Mouse (Mus musculus) limb, embryonic 11.5 days (tissue): ENCODE measurements at regions not wholly inside any gene's neighbourhood (a gene's known extent, or its start where the extent isn't known, plus 50 kb on each side); places are given as distances from the start of the nearest gene placed in this dataset.

Experiments used
- ATAC-seq: fragments of 200-750 bp; cut with Nextera tagmentation; 2 replicates; pipeline ENCODE4 v1.8.0; 2017; ENCODE audit warnings: low read depth; ENCODE audit not compliant: insufficient number of reproducible peaks, low FRiP score, low TSS enrichment
- DNase-seq: peaks from one replicate; pipeline ENCODE4 v3.0.0-alpha.2; 2015; ENCODE audit warnings: low spot score
- H3K27ac ChIP-seq: fragments of 300-500 bp; sonication (generic); replicated peaks from 2 replicates; pipeline ENCODE4 v1.5.1; 2014; ENCODE audit warnings: low read depth, mild to moderate bottlenecking, low read length
- H3K27me3 ChIP-seq: fragments of 300-500 bp; sonication (generic); 2 replicates; pipeline ENCODE4 v1.6.1; 2014; ENCODE audit warnings: mild to moderate bottlenecking, low read length, mixed read lengths; ENCODE audit not compliant: control insufficient read depth, insufficient read depth
- H3K36me3 ChIP-seq: fragments of 300-500 bp; sonication (generic); 2 replicates; pipeline ENCODE4 v1.6.1; 2014; ENCODE audit warnings: mild to moderate bottlenecking, low read length, moderate library complexity, mixed read lengths; ENCODE audit not compliant: control insufficient read depth, insufficient read depth
- H3K4me1 ChIP-seq: fragments of 300-500 bp; sonication (generic); 2 replicates; pipeline ENCODE4 v1.6.1; 2014; ENCODE audit warnings: low read length, mixed read lengths; ENCODE audit not compliant: control insufficient read depth, insufficient read depth
- H3K4me2 ChIP-seq: fragments of 300-500 bp; sonication (generic); 2 replicates; pipeline ENCODE4 v1.6.1; 2014; ENCODE audit warnings: low read depth, mild to moderate bottlenecking, moderate library complexity; ENCODE audit not compliant: severe bottlenecking
- H3K4me3 ChIP-seq: fragments of 300-500 bp; sonication (generic); 2 replicates; pipeline ENCODE4 v1.5.1; 2014; ENCODE audit warnings: low read depth, low read length
- H3K9ac ChIP-seq: fragments of 300-500 bp; sonication (generic); 2 replicates; pipeline ENCODE4 v1.6.1; 2014; ENCODE audit warnings: mild to moderate bottlenecking, low read length
- H3K9me3 ChIP-seq: fragments of 300-500 bp; sonication (generic); 2 replicates; pipeline ENCODE4 v1.6.1; 2016; ENCODE audit warnings: low read length; ENCODE audit not compliant: control insufficient read depth
- WGBS: fragments of 180-500 bp; shearing (Covaris S2); extraction: QIAGEN DNeasy Blood & Tissue Kit; methylation state at CpG from one replicate; pipeline ENCODE4 v1.1.7; 2014; 5-methylcytosine and 5-hydroxymethylcytosine counted together

DNA sequence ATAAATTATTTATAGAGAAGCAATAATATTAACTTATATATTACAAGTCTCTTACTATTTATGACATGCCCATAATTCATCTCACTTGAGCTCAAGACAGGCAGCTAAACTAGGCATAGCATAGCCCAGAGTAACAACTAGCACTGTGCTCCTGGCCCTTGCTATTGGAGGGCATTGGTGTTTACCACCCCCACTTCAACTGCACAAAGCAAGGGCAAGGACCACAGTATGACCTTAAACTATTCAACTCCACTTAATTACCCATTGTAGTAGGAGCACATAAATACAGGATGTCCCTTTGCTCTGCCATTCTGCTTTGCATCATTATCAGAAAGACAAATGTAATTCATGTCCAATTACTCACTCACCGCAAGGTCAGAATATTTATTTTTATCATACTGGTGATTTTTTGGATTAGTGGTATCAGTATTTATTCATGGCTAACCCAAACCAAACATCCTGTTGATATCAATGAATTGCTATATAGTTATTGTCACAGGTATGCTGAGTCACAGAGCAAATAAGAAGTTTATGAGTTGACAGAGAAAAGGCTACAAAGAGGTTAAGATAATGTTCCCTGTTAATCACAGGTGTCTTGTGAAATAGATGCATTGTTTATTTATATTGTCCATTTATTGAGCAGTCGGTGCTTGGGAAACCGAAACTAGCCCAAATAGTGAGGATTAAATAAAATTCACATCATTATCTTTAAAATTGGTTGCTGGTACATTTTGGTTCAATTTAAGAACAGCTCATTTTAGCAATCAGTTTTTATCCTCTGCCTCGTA is 523.4 kb upstream of the A1bg start:
- Histone ChIP-seq H3K4me3 (no peak overlapping the region), H3K4me2 (no peak overlapping the region), H3K9me3 (no peaks in the 10 kb centered on the region), H3K27me3 (no peaks in the 10 kb centered on the region), H3K4me1 (no peaks in the 10 kb centered on the region), H3K36me3 (no peaks in the 10 kb centered on the region), H3K27ac (no peak overlapping the region), H3K9ac (no peak overlapping the region)
- ATAC-seq (no peak), DNase-seq (no peak)
- WGBS, result 88% methylated on average over 4 of the region's 4 CpGs

DNA sequence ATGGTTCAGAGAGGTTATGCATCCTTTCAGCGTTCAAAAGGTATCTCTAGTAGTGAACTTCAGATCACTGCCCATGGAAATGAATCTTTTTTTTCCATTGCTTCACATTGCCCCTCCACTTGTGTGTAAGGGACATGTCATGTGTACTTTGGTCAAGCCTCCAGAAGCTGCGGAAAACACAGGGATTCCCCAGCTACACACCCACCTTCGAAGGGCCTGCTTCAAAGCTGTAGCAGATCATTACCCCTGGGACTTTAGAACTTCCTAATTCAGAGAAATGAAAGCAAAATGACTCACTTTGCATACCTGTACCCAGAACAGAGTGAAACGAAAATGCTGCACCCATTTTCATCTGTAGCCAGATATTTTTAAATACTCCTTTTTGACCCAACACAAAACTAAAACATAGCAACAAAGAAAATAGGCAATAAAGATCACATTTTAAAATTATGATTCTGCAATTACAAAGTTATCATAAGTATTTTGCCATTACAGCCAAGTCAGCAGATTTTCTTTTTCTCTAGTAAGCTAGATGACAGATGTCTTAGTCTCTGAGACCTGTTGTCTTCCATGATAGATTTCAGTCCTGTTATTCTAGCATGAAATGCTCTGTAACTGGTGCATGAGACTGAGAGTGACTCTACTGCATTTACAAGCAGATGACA is 519.1 kb upstream of the A1bg start:
- no peak for DNase-seq
- no peaks in the 10 kb centered on the region for H3K9me3 ChIP-seq
- no peak overlapping the region for H3K9ac ChIP-seq
- H3K27ac ChIP-seq, result no peak overlapping the region
- H3K36me3 ChIP-seq, result no peaks in the 10 kb centered on the region
- no peak overlapping the region for H3K4me2 ChIP-seq
- no peak for ATAC-seq
- H3K27me3 ChIP-seq, result no peaks in the 10 kb centered on the region
- H3K4me3 ChIP-seq, result no peak overlapping the region
- H3K4me1 ChIP-seq, result no peaks in the 10 kb centered on the region
- WGBS, result 84% methylated on average over 4 of the region's 4 CpGs

DNA sequence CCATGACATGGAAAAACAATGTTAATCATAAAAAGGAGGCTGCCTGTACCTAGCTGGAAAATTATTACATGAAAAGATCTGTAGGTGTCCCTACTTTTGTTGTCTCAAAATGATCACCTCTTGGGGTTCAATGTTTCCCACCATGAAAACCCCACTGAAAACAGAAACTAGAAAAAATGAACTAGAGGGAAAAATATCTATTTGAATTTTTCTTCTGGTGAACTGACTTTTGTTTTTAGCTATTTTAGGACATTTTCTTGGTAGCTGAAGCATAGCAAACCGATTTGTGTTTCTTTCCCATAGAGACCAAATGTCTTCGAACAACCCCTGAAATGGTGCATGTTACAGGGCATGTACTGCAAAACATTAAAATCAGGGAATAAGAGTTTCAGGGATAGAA is 518.2 kb upstream of the A1bg start:
- Histone ChIP-seq H3K4me2 (no peak overlapping the region), H3K4me3 (no peak overlapping the region), H3K36me3 (no peaks in the 10 kb centered on the region), H3K27ac (no peak overlapping the region), H3K4me1 (no peaks in the 10 kb centered on the region), H3K9me3 (no peaks in the 10 kb centered on the region), H3K27me3 (no peaks in the 10 kb centered on the region), H3K9ac (no peak overlapping the region)
- DNase-seq (no peak), ATAC-seq (no peak)
- 85% methylated on average over 2 of the region's 2 CpGs for WGBS

DNA sequence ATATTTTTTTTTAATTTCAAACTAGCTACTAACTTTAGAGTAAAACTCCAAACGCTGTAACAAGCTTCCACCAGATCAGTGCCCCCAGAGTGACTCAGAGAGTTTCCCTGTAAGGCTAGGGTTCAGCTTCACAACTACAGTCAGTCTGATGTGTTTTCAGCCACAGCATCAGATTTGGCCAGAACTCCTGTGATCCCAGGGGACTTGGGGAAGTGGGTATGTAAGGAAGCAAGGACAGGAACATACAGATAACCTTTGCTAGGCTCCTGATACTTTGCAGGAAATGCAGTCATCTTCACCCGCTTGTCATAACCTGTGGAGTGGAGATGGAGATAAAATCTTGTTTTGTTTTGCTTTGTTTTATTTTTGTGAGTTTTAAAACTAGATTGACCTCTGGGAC is 517.5 kb upstream of the A1bg start:
- ATAC-seq (no peak), DNase-seq (no peak)
- Histone ChIP-seq H3K4me1 (no peaks in the 10 kb centered on the region), H3K36me3 (no peaks in the 10 kb centered on the region), H3K9me3 (no peaks in the 10 kb centered on the region), H3K9ac (no peak overlapping the region), H3K27me3 (no peaks in the 10 kb centered on the region), H3K27ac (no peak overlapping the region), H3K4me2 (no peak overlapping the region), H3K4me3 (no peak overlapping the region)
- 79% methylated on average over 2 of the region's 2 CpGs for WGBS

DNA sequence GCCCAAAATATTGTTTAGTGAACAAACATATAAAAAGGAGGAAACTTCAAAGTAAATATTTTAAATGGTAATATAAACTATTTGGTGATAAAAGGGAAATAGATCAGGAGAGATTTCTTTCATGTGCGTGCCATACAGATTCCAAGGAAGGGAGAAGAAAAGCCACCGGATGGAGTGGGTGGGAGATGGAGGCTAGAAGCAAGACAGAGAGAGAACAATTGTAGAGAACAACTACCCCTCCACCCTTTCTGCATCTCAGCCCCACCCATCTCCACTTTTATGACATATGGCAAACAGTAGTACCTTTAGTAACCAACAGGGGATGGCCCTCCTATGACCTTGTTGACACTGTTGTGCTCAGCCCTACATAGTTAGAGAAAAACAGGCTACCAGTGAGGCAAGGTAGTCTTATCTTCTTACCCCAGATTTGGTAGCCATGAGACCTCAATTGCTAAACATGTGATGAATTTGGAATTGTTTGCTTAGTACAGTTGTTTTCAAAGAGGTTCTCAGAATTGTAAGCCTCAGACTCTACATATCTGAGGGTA is 516.9 kb upstream of the A1bg start:
- Histone ChIP-seq H3K27me3 (no peaks in the 10 kb centered on the region), H3K9me3 (no peaks in the 10 kb centered on the region), H3K27ac (no peak overlapping the region), H3K36me3 (no peaks in the 10 kb centered on the region), H3K9ac (no peak overlapping the region), H3K4me3 (no peak overlapping the region), H3K4me2 (no peak overlapping the region), H3K4me1 (no peaks in the 10 kb centered on the region)
- WGBS, result 92% methylated on average over 2 of the region's 2 CpGs
- no peak for DNase-seq
- no peak for ATAC-seq

DNA sequence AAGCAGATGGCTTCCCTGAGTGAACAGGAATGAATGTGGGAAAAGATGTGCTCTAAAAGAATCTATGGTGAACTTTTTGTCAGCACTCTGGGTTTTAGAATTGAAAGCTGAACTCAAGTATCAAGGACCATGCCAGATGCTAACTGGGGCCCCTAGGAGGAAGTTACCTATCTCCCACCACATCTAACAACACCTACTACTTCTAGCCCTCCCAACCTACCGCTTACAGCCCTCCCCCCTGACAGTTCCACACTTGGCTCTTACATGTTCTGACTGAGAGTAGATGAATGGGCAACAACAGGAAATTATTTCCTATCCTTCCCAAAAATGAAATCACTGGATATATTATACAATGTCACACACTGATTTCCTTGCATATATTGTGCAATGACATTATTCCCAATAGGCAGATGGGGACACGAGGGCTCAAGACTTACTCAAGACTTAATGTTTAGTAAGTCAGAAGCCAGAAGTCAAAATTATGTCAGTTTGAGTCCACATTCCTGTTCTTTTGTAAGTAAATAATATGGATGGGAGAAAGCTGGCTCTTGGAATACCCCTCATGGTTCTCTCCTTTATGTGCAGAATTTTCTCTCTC is 506.1 kb upstream of the A1bg start:
- H3K9ac ChIP-seq, result no peak overlapping the region
- H3K36me3 ChIP-seq, result no peaks in the 10 kb centered on the region
- no peaks in the 10 kb centered on the region for H3K4me1 ChIP-seq
- no peaks in the 10 kb centered on the region for H3K27me3 ChIP-seq
- WGBS, result 85% methylated on average over 2 of the region's 2 CpGs
- no peak overlapping the region for H3K4me3 ChIP-seq
- no peak overlapping the region for H3K4me2 ChIP-seq
- no peak overlapping the region for H3K27ac ChIP-seq
- ATAC-seq (no peak), DNase-seq (no peak)
- H3K9me3 ChIP-seq, result no peaks in the 10 kb centered on the region

DNA sequence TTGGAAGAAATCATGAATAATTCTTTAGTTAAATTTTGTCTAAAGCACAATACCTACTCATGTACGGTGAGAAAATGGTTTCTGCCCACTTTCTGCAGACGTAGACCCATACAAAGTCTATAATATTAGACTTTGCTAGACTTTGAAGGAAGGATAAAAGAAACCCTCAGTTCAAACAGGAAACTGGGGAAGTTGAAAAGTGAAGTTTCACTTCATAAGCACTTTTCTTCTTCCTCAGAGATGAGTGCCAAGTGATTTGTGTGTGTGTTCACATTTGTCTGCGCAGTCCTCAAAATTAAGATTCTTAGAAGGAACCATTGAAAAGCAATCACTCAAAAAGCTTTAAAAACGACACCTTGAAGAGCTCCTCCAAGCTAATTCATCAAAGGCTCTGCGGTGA is 500.2 kb upstream of the A1bg start:
- no peak overlapping the region for H3K4me3 ChIP-seq
- no peak overlapping the region for H3K9ac ChIP-seq
- H3K36me3 ChIP-seq, result no peaks in the 10 kb centered on the region
- H3K27ac ChIP-seq, result no peak overlapping the region
- H3K9me3 ChIP-seq, result no peaks in the 10 kb centered on the region
- ATAC-seq, result no peak
- DNase-seq, result no peak
- H3K4me1 ChIP-seq, result no peaks in the 10 kb centered on the region
- WGBS, result 54% methylated on average over 5 of the region's 5 CpGs
- H3K4me2 ChIP-seq, result no peak overlapping the region
- no peaks in the 10 kb centered on the region for H3K27me3 ChIP-seq

DNA sequence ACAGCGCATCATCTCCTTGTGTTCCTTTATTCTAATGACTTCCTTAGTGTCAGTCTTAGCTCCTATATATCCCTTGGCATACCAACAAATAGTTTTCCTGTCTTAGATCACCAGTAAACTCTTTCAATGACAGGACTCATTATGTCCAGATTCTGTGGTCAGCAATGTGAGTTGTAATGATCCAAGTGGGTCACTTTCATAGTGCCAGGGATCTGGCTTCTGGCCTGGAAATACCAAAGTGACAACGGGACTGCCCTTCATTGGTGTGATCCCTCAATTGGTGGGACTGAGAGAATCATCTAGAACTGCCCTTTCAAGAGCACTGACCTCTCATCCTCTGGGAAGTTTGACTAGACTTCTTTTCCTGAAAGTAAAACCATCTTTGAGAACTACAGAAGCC is 494.7 kb upstream of the A1bg start:
- Histone ChIP-seq H3K9ac (no peak overlapping the region), H3K9me3 (no peaks in the 10 kb centered on the region), H3K4me2 (no peak overlapping the region), H3K4me3 (no peak overlapping the region), H3K27ac (no peak overlapping the region), H3K4me1 (no peaks in the 10 kb centered on the region), H3K27me3 (no peaks in the 10 kb centered on the region), H3K36me3 (no peaks in the 10 kb centered on the region)
- ATAC-seq, result no peak
- 90% methylated on average over 2 of the region's 2 CpGs for WGBS
- DNase-seq, result no peak
